Mouse (Mus musculus) central nervous system, embryonic 14 days (tissue): ENCODE data around the gene Ttf2. TPM values are rescaled to one million over a fixed set of nuclear protein-coding genes. Genes with fewer than 3 reads are reported as not detected.

Experiments
- polyA plus RNA-seq: library from polyadenylated mRNA; depleted of rRNA; stranded (reverse); fragments of >200 nt; gene quantifications from 2 replicates; pipeline ENCODE4 v1.2.3, GENCODE M21; 2012; rRNA removed

Gene Ttf2
- 8.2 TPM in 2 replicates for polyA plus RNA-seq

GRCm38 (mm10) chr3:100969176-100969917, at the start of gene Ttf2:
TSS of gene Ttf2 (minus strand) at chr3:100969663.

GRCm38 (mm10) chr3:100921825-100922505, 47.5 kb downstream of the Ttf2 start, which contains the start of gene Trim45:
TSS of gene Trim45 (plus strand) at chr3:100922202.

Other genes with a start within 250 kb of the Ttf2 start
- gene Vtcn1, start 144.2 kb downstream of the Ttf2 start, polyA plus RNA-seq: 0.05 TPM in 1 of 2 replicates, not detected in the other
- gene Trim45, start 47.5 kb downstream of the Ttf2 start, polyA plus RNA-seq: 13.3 and 13.4 TPM in 2 replicates
- 0.10 and 0.12 TPM in 2 replicates for gene Cd101, start 59.9 kb upstream of the Ttf2 start, polyA plus RNA-seq
- gene Ptgfrn, start 140.6 kb upstream of the Ttf2 start, polyA plus RNA-seq: 17.5 and 20.9 TPM in 2 replicates